Mouse (Mus musculus): ENCODE measurements around the gene Olfr1358. TPM values are rescaled to one million over a fixed set of nuclear protein-coding genes. Genes with fewer than 3 reads are reported as not detected.
"Not testable (repeated sequence)": the region's sequence is repeated elsewhere in the genome, so short reads cannot be mapped to it uniquely, and the experiment has no call there.

The Olfr1358 gene
- not detected in 2 replicates for polyA plus RNA-seq (2015; fragmentation: Nextera tagmentation; extraction: Ambion mirVana)

- ATAC-seq: no peak
- Histone ChIP-seq H3K27me3 (no peaks in the 10 kb centered on the region), H3K27ac (no peak within 1 kb of the TSS), H3K36me3 (no peaks in the 10 kb centered on the region), H3K4me3 (replicated peaks) (no peak within 1 kb of the TSS), H3K9ac (replicated peaks) (no peak within 1 kb of the TSS), H3K4me1 (replicated peaks) (no peaks in the 10 kb centered on the region), H3K9me3 (no peaks in the 10 kb centered on the region), H3K4me2 (replicated peaks) (no peak within 1 kb of the TSS)
Observed at GRCm38 (mm10) chr10:78517128-78517527, at the start of gene Olfr1358. TSS of gene Olfr1358 (plus strand) at chr10:78517428.

- Histone ChIP-seq H3K27me3 (peaks cover 7% of the 10 kb centered on the region; the same call in 1 of the 2 replicates), H3K4me3 (replicated peaks) (no peak overlapping the region), H3K9me3 (no peaks in the 10 kb centered on the region), H3K4me2 (replicated peaks) (no peak overlapping the region), H3K9ac (replicated peaks) (no peak overlapping the region), H3K36me3 (no peaks in the 10 kb centered on the region), H3K4me1 (replicated peaks) (peaks cover 20% of the 10 kb centered on the region), H3K27ac (no peak overlapping the region)
- ATAC-seq: no peak
- WGBS: 75% methylated on average over 2 of the region's 2 CpGs
Observed at GRCm38 (mm10) chr10:78467761-78468310, 49.4 kb upstream of the Olfr1358 start.

- peak; percentile 59 for ATAC-seq
- no peaks in the 10 kb centered on the region for H3K36me3 ChIP-seq
- H3K4me3 ChIP-seq (replicated peaks): no peak overlapping the region
- H3K27ac ChIP-seq: no peak overlapping the region
- no peaks in the 10 kb centered on the region for H3K9me3 ChIP-seq
- peaks cover 5% of the 10 kb centered on the region; the same call in 1 of the 2 replicates for H3K4me1 ChIP-seq (replicated peaks)
- no peaks in the 10 kb centered on the region for H3K27me3 ChIP-seq
- WGBS: 32% methylated on average over 15 of the region's 15 CpGs
- peak overlapping the region; percentile 26; the same call in 1 of the 2 replicates for H3K4me2 ChIP-seq (replicated peaks)
- no peak overlapping the region for H3K9ac ChIP-seq (replicated peaks)
Observed at GRCm38 (mm10) chr10:78470582-78471313, 46.5 kb upstream of the Olfr1358 start.

GRCm38 (mm10) chr10:78472046-78472445 lies 45.2 kb upstream of the Olfr1358 start:
- Histone ChIP-seq H3K4me2 (replicated peaks) (no peak overlapping the region), H3K27ac (no peak overlapping the region), H3K4me3 (replicated peaks) (no peak overlapping the region), H3K27me3 (no peaks in the 10 kb centered on the region), H3K36me3 (no peaks in the 10 kb centered on the region), H3K9me3 (no peaks in the 10 kb centered on the region), H3K9ac (replicated peaks) (no peak overlapping the region), H3K4me1 (replicated peaks) (peaks cover 5% of the 10 kb centered on the region; the same call in 1 of the 2 replicates)
- WGBS: 78% methylated on average over 3 of the region's 3 CpGs
- ATAC-seq: no peak

- H3K4me3 ChIP-seq (replicated peaks): no peak overlapping the region
- H3K4me1 ChIP-seq (replicated peaks): peaks cover 5% of the 10 kb centered on the region; the same call in 1 of the 2 replicates
- H3K27ac ChIP-seq: no peak overlapping the region
- H3K9me3 ChIP-seq: no peaks in the 10 kb centered on the region
- H3K36me3 ChIP-seq: no peaks in the 10 kb centered on the region
- no peak overlapping the region for H3K4me2 ChIP-seq (replicated peaks)
- no peaks in the 10 kb centered on the region for H3K27me3 ChIP-seq
- H3K9ac ChIP-seq (replicated peaks): no peak overlapping the region
- ATAC-seq: no peak
- WGBS: 62% methylated on average over 5 of the region's 5 CpGs
Observed at GRCm38 (mm10) chr10:78473434-78473833, 43.8 kb upstream of the Olfr1358 start.

GRCm38 (mm10) chr10:78474759-78475158 lies 42.5 kb upstream of the Olfr1358 start:
- H3K4me1 ChIP-seq (replicated peaks): peaks cover 5% of the 10 kb centered on the region; the same call in 1 of the 2 replicates
- H3K9me3 ChIP-seq: no peaks in the 10 kb centered on the region
- H3K27me3 ChIP-seq: no peaks in the 10 kb centered on the region
- ATAC-seq: no peak
- H3K9ac ChIP-seq (replicated peaks): no peak overlapping the region
- no peak overlapping the region for H3K4me2 ChIP-seq (replicated peaks)
- no peak overlapping the region for H3K4me3 ChIP-seq (replicated peaks)
- no peak overlapping the region for H3K27ac ChIP-seq
- WGBS: 64% methylated on average over 8 of the region's 8 CpGs
- H3K36me3 ChIP-seq: no peaks in the 10 kb centered on the region

- WGBS: 82% methylated on average over 4 of the region's 4 CpGs
- Histone ChIP-seq H3K4me1 (replicated peaks) (peaks cover 5% of the 10 kb centered on the region), H3K4me3 (replicated peaks) (no peak overlapping the region), H3K4me2 (replicated peaks) (no peak overlapping the region), H3K9me3 (no peaks in the 10 kb centered on the region), H3K36me3 (no peaks in the 10 kb centered on the region), H3K27ac (no peak overlapping the region), H3K27me3 (no peaks in the 10 kb centered on the region), H3K9ac (replicated peaks) (no peak overlapping the region)
- no peak for ATAC-seq
Observed at GRCm38 (mm10) chr10:78476821-78477220, 40.4 kb upstream of the Olfr1358 start.

- 41% methylated on average over 21 of the region's 21 CpGs for whole genome bisulfite sequencing
- peak; percentile 8 for ATAC-seq
Observed at GRCm38 (mm10) chr10:78480954-78481927, 36.0 kb upstream of the Olfr1358 start.

GRCm38 (mm10) chr10:78481928-78482499 lies 35.2 kb upstream of the Olfr1358 start:
- no peaks in the 10 kb centered on the region for H3K36me3 ChIP-seq
- WGBS: under 1% methylated on average over 35 of the region's 35 CpGs
- no peak overlapping the region for H3K27ac ChIP-seq
- H3K27me3 ChIP-seq: peaks cover 18% of the 10 kb centered on the region
- peak overlapping the region; percentile 72 for H3K4me2 ChIP-seq (replicated peaks)
- no peaks in the 10 kb centered on the region for H3K9me3 ChIP-seq
- peak; percentile 96 for ATAC-seq
- H3K9ac ChIP-seq (replicated peaks): peak overlapping the region; percentile 48
- H3K4me1 ChIP-seq (replicated peaks): peaks cover 10% of the 10 kb centered on the region
- peak overlapping the region; percentile 49 for H3K4me3 ChIP-seq (replicated peaks)

More at GRCm38 (mm10) chr10:78480954-78481927, 36.0 kb upstream of the Olfr1358 start:
- Histone ChIP-seq H3K9me3 (no peaks in the 10 kb centered on the region), H3K36me3 (no peaks in the 10 kb centered on the region), H3K4me3 (replicated peaks) (peak overlapping the region; percentile 49), H3K4me2 (replicated peaks) (peak overlapping the region; percentile 72), H3K4me1 (replicated peaks) (peaks cover 10% of the 10 kb centered on the region), H3K27ac (no peak overlapping the region), H3K27me3 (peaks cover 18% of the 10 kb centered on the region), H3K9ac (replicated peaks) (peak overlapping the region; percentile 48; the same call in 1 of the 2 replicates)

GRCm38 (mm10) chr10:78485369-78485768 lies 31.9 kb upstream of the Olfr1358 start:
- not testable (repeated sequence) for H3K4me3 ChIP-seq (replicated peaks); H3K27ac ChIP-seq; ATAC-seq; H3K9me3 ChIP-seq; H3K9ac ChIP-seq (replicated peaks); H3K4me2 ChIP-seq (replicated peaks); H3K36me3 ChIP-seq
- Histone ChIP-seq H3K4me1 (replicated peaks) (peaks cover 14% of the 10 kb centered on the region), H3K27me3 (peaks cover 18% of the 10 kb centered on the region)
- WGBS: 87% methylated on average over 2 of the region's 2 CpGs

- 76% methylated on average over 5 of the region's 5 CpGs for WGBS
- Histone ChIP-seq H3K27me3 (peaks cover 18% of the 10 kb centered on the region), H3K9me3 (no peaks in the 10 kb centered on the region), H3K4me2 (replicated peaks) (no peak overlapping the region), H3K27ac (no peak overlapping the region), H3K36me3 (no peaks in the 10 kb centered on the region), H3K4me3 (replicated peaks) (no peak overlapping the region), H3K9ac (replicated peaks) (no peak overlapping the region), H3K4me1 (replicated peaks) (peaks cover 9% of the 10 kb centered on the region; the same call in 1 of the 2 replicates)
- ATAC-seq: no peak
Observed at GRCm38 (mm10) chr10:78486871-78487270, 30.4 kb upstream of the Olfr1358 start.
